Mouse (Mus musculus) CH12.LX (cell line): ENCODE data around the gene Cmtm4. TPM values are rescaled to one million over a fixed set of nuclear protein-coding genes. Genes with fewer than 3 reads are reported as not detected.

Experiments
- DNase-seq: peaks from one replicate; pipeline ENCODE4 v3.0.0-alpha.2; 2013; ENCODE audit errors: extremely low read depth
- H3K27ac ChIP-seq: 2 replicates; pipeline ENCODE4 v1.5.1; 2012; ENCODE audit warnings: low read depth, mild to moderate bottlenecking, control low read depth, moderate library complexity; ENCODE audit not compliant: insufficient read depth
- H3K27me3 ChIP-seq: replicated peaks from 2 replicates; pipeline ENCODE3; 2012; ENCODE audit warnings: inconsistent platforms
- H3K36me3 ChIP-seq, 2 experiments: replicated peaks in 1 of 2; 2 replicates each; pipeline versions ENCODE3 to v1.6.1; 2012; ENCODE audit warnings: inconsistent platforms in 1 of 2, low read length in 1 of 2, mild to moderate bottlenecking in 1 of 2, mixed read lengths in 1 of 2, moderate library complexity in 1 of 2; ENCODE audit not compliant: control insufficient read depth in 1 of 2, insufficient read depth in 1 of 2
- H3K4me1 ChIP-seq, 2 experiments: 2 replicates each; pipeline ENCODE4 v1.6.1; 2012; ENCODE audit warnings: inconsistent platforms in 1 of 2, moderate library complexity in 1 of 2; ENCODE audit not compliant: insufficient read depth in 2 of 2, control insufficient read depth in 1 of 2
- H3K4me2 ChIP-seq: 2 replicates; pipeline ENCODE4 v1.6.1; 2012; ENCODE audit warnings: low read depth, mild to moderate bottlenecking, control low read depth; ENCODE audit not compliant: poor library complexity, insufficient read depth, severe bottlenecking
- H3K4me3 ChIP-seq, 3 experiments: fragments of 150-350 bp in 1 of 3; sonication (generic) in 1 of 3; replicated peaks in 1 of 3; 2 replicates each; pipeline versions ENCODE3 to v1.5.1; 2011 to 2012; ENCODE audit warnings: low read depth in 2 of 3, low read length in 2 of 3, mild to moderate bottlenecking in 2 of 3, moderate library complexity in 2 of 3, control low read depth in 1 of 3, improper control_type of control experiment in 1 of 3, inconsistent platforms in 1 of 3, mixed read lengths in 1 of 3; ENCODE audit not compliant: poor library complexity in 1 of 3
- H3K79me2 ChIP-seq: replicated peaks from 2 replicates; pipeline ENCODE4 v1.6.1; 2012; ENCODE audit warnings: mild to moderate bottlenecking, moderate library complexity; ENCODE audit not compliant: control insufficient read depth, poor library complexity, insufficient read depth, severe bottlenecking; ENCODE audit errors: extremely low read depth
- H3K9ac ChIP-seq: 2 replicates; pipeline ENCODE4 v1.6.1; 2012; ENCODE audit warnings: low read depth, mild to moderate bottlenecking, control low read depth, moderate library complexity; ENCODE audit not compliant: insufficient read depth
- H3K9me3 ChIP-seq: replicated peaks from 2 replicates; pipeline ENCODE3; 2012; ENCODE audit warnings: low read length, inconsistent platforms, mixed read lengths
- CTCF ChIP-seq, 2 experiments: IDR thresholded peaks in 1 of 2; conservative IDR thresholded peaks in 1 of 2; 2 replicates each; pipeline ENCODE4 v1.5.1; 2011 to 2012; ENCODE audit warnings: low read depth in 2 of 2, low read length in 2 of 2, improper control_type of control experiment in 1 of 2, inconsistent platforms in 1 of 2, mild to moderate bottlenecking in 1 of 2, moderate library complexity in 1 of 2
- ELF1 ChIP-seq: IDR thresholded peaks from 2 replicates; pipeline ENCODE4 v1.6.1; 2014; ENCODE audit warnings: low read depth, mild to moderate bottlenecking, inconsistent platforms, low read length, improper control_type of control experiment
- ETS1 ChIP-seq: conservative IDR thresholded peaks from 2 replicates; pipeline ENCODE4 v1.6.1; 2012; ENCODE audit warnings: low read depth, mild to moderate bottlenecking, inconsistent platforms, low read length, improper control_type of control experiment, moderate library complexity
- JUN ChIP-seq: IDR thresholded peaks from 2 replicates; pipeline ENCODE4 v1.6.1; 2011; ENCODE audit warnings: low read depth, mild to moderate bottlenecking, low read length, improper control_type of control experiment, moderate library complexity; ENCODE audit not compliant: insufficient read depth
- MAX ChIP-seq: IDR thresholded peaks from 2 replicates; pipeline ENCODE4 v1.6.1; 2011; ENCODE audit warnings: low read length, improper control_type of control experiment
- MAZ ChIP-seq: IDR thresholded peaks from 2 replicates; pipeline ENCODE4 v1.6.1; 2012; ENCODE audit warnings: low read depth, mild to moderate bottlenecking, inconsistent platforms, low read length, improper control_type of control experiment, moderate library complexity
- NELFE ChIP-seq: IDR thresholded peaks from 2 replicates; pipeline ENCODE4 v1.6.1; 2011; ENCODE audit warnings: low read depth, low read length, improper control_type of control experiment
- PAX5 ChIP-seq: IDR thresholded peaks from 2 replicates; pipeline ENCODE4 v1.6.1; 2012; ENCODE audit warnings: low read length, inconsistent platforms, mixed read lengths
- POLR2AphosphoS2 ChIP-seq: IDR thresholded peaks from 2 replicates; pipeline ENCODE4 v1.6.1; 2011; ENCODE audit warnings: low read depth, low read length, improper control_type of control experiment
- RAD21 ChIP-seq: IDR thresholded peaks from 2 replicates; pipeline ENCODE4 v1.6.1; 2011; ENCODE audit warnings: low read depth, mild to moderate bottlenecking, low read length, improper control_type of control experiment, moderate library complexity
- RCOR1 ChIP-seq: conservative IDR thresholded peaks from 2 replicates; pipeline ENCODE4 v1.6.1; 2012; ENCODE audit warnings: low read depth, mild to moderate bottlenecking, inconsistent platforms, low read length, improper control_type of control experiment
- SIN3A ChIP-seq: IDR thresholded peaks from 2 replicates; pipeline ENCODE4 v1.6.1; 2012; ENCODE audit warnings: low read length, improper control_type of control experiment, inconsistent platforms
- SMC3 ChIP-seq: IDR thresholded peaks from 2 replicates; pipeline ENCODE4 v1.6.1; 2011; ENCODE audit warnings: low read depth, low read length, improper control_type of control experiment
- TBP ChIP-seq: conservative IDR thresholded peaks from 2 replicates; pipeline ENCODE4 v1.6.1; 2011; ENCODE audit warnings: low read depth, low read length, improper control_type of control experiment
- TCF12 ChIP-seq: IDR thresholded peaks from 2 replicates; pipeline ENCODE4 v1.6.1; 2014; ENCODE audit warnings: low read depth, mild to moderate bottlenecking, inconsistent platforms, low read length, improper control_type of control experiment
- USF2 ChIP-seq: conservative IDR thresholded peaks from 2 replicates; pipeline ENCODE4 v1.6.1; 2011; ENCODE audit warnings: low read depth, low read length, improper control_type of control experiment
- ZC3H11A ChIP-seq: IDR thresholded peaks from 2 replicates; pipeline ENCODE4 v1.6.1; 2012; ENCODE audit warnings: low read depth, mild to moderate bottlenecking, inconsistent platforms, low read length, improper control_type of control experiment
- ZMIZ1 ChIP-seq: IDR thresholded peaks from 2 replicates; pipeline ENCODE4 v1.6.1; 2012; ENCODE audit warnings: low read depth, mild to moderate bottlenecking, inconsistent platforms, low read length, improper control_type of control experiment
- dilution Hi-C: fragments of 300-500 bp; cut with MboI; formaldehyde crosslinking; loops from 2 replicates; pipeline ENCODE4 v1.14.3; 2020; ENCODE audit warnings: low sequenced_read_pairs; ENCODE audit not compliant: extremely low pct_unique_long_range_greater_than_20kb, extremely low pct_ligation_motif_present
- in situ Hi-C: fragments of 300-500 bp; cut with MboI; formaldehyde crosslinking; loops from 3 replicates; pipeline ENCODE4 v1.14.3; 2019; ENCODE audit warnings: low sequenced_read_pairs, low pct_ligation_motif_present, low pct_unique_long_range_greater_than_20kb, mixed read lengths
- polyA plus RNA-seq: library from polyadenylated mRNA; unstranded; fragments of >175 nt; gene quantifications from 2 replicates; pipeline ENCODE4 v1.2.1, GENCODE M21; 2012; ENCODE audit warnings: low read depth; ENCODE audit not compliant: insufficient read length
- total RNA-seq, 2 experiments: library from RNA; depleted of rRNA; stranded (reverse); fragments of 300-350 nt in 1 of 2; fragments of >200 nt in 1 of 2; gene quantifications; 2 replicates each; pipeline ENCODE4 v1.2.3; 2012 to 2014

Cmtm4 gene
- total and polyA plus RNA-seq, 3 experiments = 2.3 to 3.0 (median 2.6) TPM

DNA sequence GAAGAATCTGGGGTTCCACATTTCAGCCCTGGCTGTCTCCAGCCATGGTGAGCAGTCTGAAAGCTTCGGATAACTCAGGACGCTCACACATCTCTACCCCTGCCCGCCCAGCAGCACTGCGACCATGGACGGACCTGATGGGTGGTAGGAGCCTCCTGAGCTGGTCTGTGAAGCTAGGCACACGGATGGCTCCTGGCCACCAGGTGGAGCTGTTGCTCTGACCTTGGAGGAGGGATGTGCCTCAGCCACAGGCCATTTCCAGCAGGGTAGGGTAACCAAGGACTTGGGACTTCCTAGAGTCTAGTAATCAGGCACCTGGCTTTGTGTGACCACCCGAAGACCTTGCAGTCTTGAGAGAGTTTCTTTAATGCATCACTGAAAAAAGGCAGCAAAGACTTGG, 51.6 kb downstream of the Cmtm4 start:
- Histone ChIP-seq H3K27ac (no peak overlapping the region), H3K4me3 (no peak overlapping the region), H3K4me2 (no peak overlapping the region), H3K27me3 (no peaks in the 10 kb centered on the region), H3K79me2 (no peaks in the 10 kb centered on the region), H3K4me1 (peaks cover 3 to 30% of the 10 kb centered on the region in 2 experiments; a peak in 2 of 4 replicates), H3K36me3 (peaks cover 0 to 44% of the 10 kb centered on the region in 2 experiments), H3K9ac (no peak overlapping the region), H3K9me3 (no peaks in the 10 kb centered on the region)
- peak; percentile 90 for TF ChIP-seq RAD21
- TF ChIP-seq SMC3 = peak; percentile 96
- TF ChIP-seq JUN = no peak
- no peak for TF ChIP-seq RCOR1
- peak; percentile 45; the same call in 1 of the 2 replicates for TF ChIP-seq ZC3H11A
- no peak for TF ChIP-seq USF2
- peak; percentile 63 to 95 for TF ChIP-seq CTCF (conservative IDR thresholded peaks at IDR 0.05 in 1 of 2, IDR thresholded peaks at IDR 0.05 in 1 of 2; ENCODE audit: low read depth in 2 of 2, low read length in 2 of 2)
- no peak for TF ChIP-seq SIN3A
- dilution Hi-C loops (no loop called here), in situ Hi-C loops (loop anchor here (5.0 kb wide), 1 partner anchor 63 kb away; no protein-coding TSS in a partner anchor)
- peak; percentile 88 for DNase-seq

DNA sequence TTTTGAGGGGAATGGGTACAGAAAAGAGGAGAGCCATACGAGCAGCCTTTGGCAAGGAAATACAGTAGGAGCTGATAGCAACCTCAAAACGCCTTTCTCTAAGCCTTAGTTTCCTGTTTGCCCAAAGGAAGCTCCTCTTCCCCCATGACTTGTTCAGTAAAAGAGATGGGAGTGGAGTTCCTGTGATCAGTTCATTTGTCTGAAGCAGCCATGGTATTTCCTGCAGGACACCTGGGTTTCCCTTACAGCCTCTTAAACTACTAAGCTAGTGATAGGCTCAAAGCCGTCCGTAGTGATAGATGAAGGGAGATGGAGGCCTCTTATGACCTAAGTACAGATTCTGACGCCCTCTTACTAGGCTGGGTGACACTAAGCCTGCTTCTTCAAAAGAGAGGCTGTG, 53.2 kb downstream of the Cmtm4 start:
- Histone ChIP-seq H3K27me3 (no peaks in the 10 kb centered on the region), H3K27ac (no peak overlapping the region), H3K4me2 (no peak overlapping the region), H3K36me3 (peaks cover 0 to 32% of the 10 kb centered on the region in 2 experiments), H3K4me1 (peaks cover 3 to 30% of the 10 kb centered on the region in 2 experiments; a peak in 2 of 4 replicates), H3K79me2 (no peaks in the 10 kb centered on the region), H3K9ac (no peak overlapping the region)
- in situ Hi-C loops = loop anchor here (5.0 kb wide), 1 partner anchor 65 kb away; no protein-coding TSS in a partner anchor
- no peak for DNase-seq
- TF ChIP-seq ZMIZ1 (no peak), POLR2AphosphoS2 (no peak), TCF12 (no peak), MAX (no peak), MAZ (no peak), ETS1 (no peak)
- TF ChIP-seq, all 38 proteins: peak for 0
- dilution Hi-C loops = no loop called here
- no peaks in the 10 kb centered on the region for H3K9me3 ChIP-seq
- H3K4me3 ChIP-seq = no peak overlapping the region

DNA sequence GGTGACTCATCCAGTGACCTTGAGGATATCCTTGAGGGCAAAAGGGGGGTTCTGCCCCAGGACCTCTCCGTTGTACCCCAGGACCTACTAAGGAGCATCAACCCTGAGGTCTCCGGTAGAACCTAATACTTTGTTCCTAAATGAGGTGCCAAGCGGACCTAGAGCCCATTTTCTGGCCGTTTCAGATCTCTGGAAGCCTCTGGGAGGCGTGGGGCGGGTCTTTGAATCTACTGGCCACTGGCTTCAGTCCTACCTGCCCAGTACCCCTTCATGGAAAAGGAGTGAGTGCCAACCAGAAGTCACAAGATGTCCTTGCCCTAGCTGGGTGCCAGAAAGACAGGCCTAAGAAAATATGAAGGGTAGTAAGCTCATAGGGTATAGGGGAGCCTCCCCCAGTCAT, 53.9 kb downstream of the Cmtm4 start:
- TF ChIP-seq NELFE (no peak), TBP (no peak), ELF1 (no peak), MAZ (no peak), PAX5 (no peak), RCOR1 (no peak), JUN (no peak)
- TF ChIP-seq, all 38 proteins: peak for 0
- in situ Hi-C loops = loop anchor here (5.0 kb wide), 1 partner anchor 66 kb away; no protein-coding TSS in a partner anchor
- Histone ChIP-seq H3K27me3 (no peaks in the 10 kb centered on the region), H3K9me3 (no peaks in the 10 kb centered on the region), H3K4me1 (peaks cover 3 to 30% of the 10 kb centered on the region in 2 experiments; a peak in 2 of 4 replicates), H3K36me3 (peaks cover 0 to 25% of the 10 kb centered on the region in 2 experiments), H3K79me2 (no peaks in the 10 kb centered on the region), H3K4me3 (no peak overlapping the region), H3K9ac (no peak overlapping the region), H3K27ac (no peak overlapping the region), H3K4me2 (no peak overlapping the region)
- dilution Hi-C loops = no loop called here
- DNase-seq = no peak
